ENCODE assay signal across 8 mouse cellular contexts in genomic region chr6:48601271-48602079, GRCm38 (mm10). TPM values are rescaled to one million over a fixed set of nuclear protein-coding genes. Genes with fewer than 3 reads are reported as not detected.
DNase-seq lines count a peak whose midpoint lies in the region; ATAC-seq and TF ChIP-seq lines count a peak whose summit lies in the region.

Gene Zfp775 (plus strand): TSS chr6:48602063.

- no peak for TF ChIP-seq CTCF in heart, postnatal 0 days (IDR thresholded peaks at IDR 0.05; ENCODE audit: low read depth)

- peak within 1 kb of the TSS; percentile 72 for H3K4me3 ChIP-seq in forebrain, embryonic 12.5 days (replicated peaks)
- H3K4me3 ChIP-seq in heart, postnatal 0 days (ENCODE audit: low read depth, low read length) = peak within 1 kb of the TSS; percentile 73
- peak within 1 kb of the TSS; percentile 70 for H3K4me3 ChIP-seq in liver, embryonic 15.5 days (replicated peaks)
- H3K4me3 ChIP-seq in neural tube, embryonic 11.5 days (ENCODE audit: low read depth, low read length) = peak within 1 kb of the TSS; percentile 55
- H3K4me3 ChIP-seq in stomach, embryonic 16.5 days (replicated peaks; ENCODE audit: low read length) = peak within 1 kb of the TSS; percentile 69

- peaks cover 15% of the 10 kb centered on the region for H3K9me3 ChIP-seq in forebrain, embryonic 12.5 days
- 0 out of 2 replicates have a peak, but pooled peaks cover 7% of the 10 kb centered on the region for H3K9me3 ChIP-seq in heart, postnatal 0 days (replicated peaks; ENCODE audit: control insufficient read depth, low read length)
- H3K9me3 ChIP-seq in liver, embryonic 15.5 days (replicated peaks) = no peaks in the 10 kb centered on the region
- H3K9me3 ChIP-seq in neural tube, embryonic 11.5 days (ENCODE audit: control insufficient read depth, low read length) = 0 out of 2 replicates have a peak, but pooled peaks cover 3% of the 10 kb centered on the region
- H3K9me3 ChIP-seq in stomach, embryonic 16.5 days (replicated peaks; ENCODE audit: control insufficient read depth, low read length) = peaks cover 16% of the 10 kb centered on the region

- H3K4me2 ChIP-seq in forebrain, embryonic 12.5 days = peak within 1 kb of the TSS; percentile 90
- H3K4me2 ChIP-seq in heart, postnatal 0 days (ENCODE audit: low read depth, low read length) = peak within 1 kb of the TSS; percentile 80
- peak within 1 kb of the TSS; percentile 90 for H3K4me2 ChIP-seq in liver, embryonic 15.5 days
- H3K4me2 ChIP-seq in neural tube, embryonic 11.5 days (ENCODE audit: low read depth) = peak within 1 kb of the TSS; percentile 92
- peak within 1 kb of the TSS; percentile 78 for H3K4me2 ChIP-seq in stomach, embryonic 16.5 days (ENCODE audit: low read depth, low read length)

- DNase-seq in c-Kit-positive CD71-positive TER-119-positive erythroid progenitor cells, embryonic 14.5 days (ENCODE audit: low spot score) = peak; percentile 84
- DNase-seq in heart, postnatal 0 days (ENCODE audit: low spot score) = peak; percentile 96
- peak; percentile 99 for DNase-seq in kidney, postnatal 36 days
- DNase-seq in neural tube, embryonic 11.5 days (ENCODE audit: low spot score) = peak; percentile 97

- H3K36me3 ChIP-seq in forebrain, embryonic 12.5 days (replicated peaks) = peaks cover 37% of the 10 kb centered on the region
- H3K36me3 ChIP-seq in heart, postnatal 0 days (replicated peaks; ENCODE audit: control insufficient read depth, insufficient read depth, low read length) = peaks cover 35% of the 10 kb centered on the region
- H3K36me3 ChIP-seq in liver, embryonic 15.5 days (replicated peaks) = peaks cover 16% of the 10 kb centered on the region
- H3K36me3 ChIP-seq in neural tube, embryonic 11.5 days (ENCODE audit: control insufficient read depth, insufficient read depth, low read length) = peaks cover 24% of the 10 kb centered on the region
- H3K36me3 ChIP-seq in stomach, embryonic 16.5 days (ENCODE audit: control insufficient read depth, insufficient read depth, low read length) = peaks cover 31% of the 10 kb centered on the region

- peak within 1 kb of the TSS; percentile 85 for H3K27ac ChIP-seq in forebrain, embryonic 12.5 days
- H3K27ac ChIP-seq in heart, postnatal 0 days (ENCODE audit: low read depth) = peak within 1 kb of the TSS; percentile 85
- H3K27ac ChIP-seq in liver, embryonic 15.5 days (replicated peaks) = peak within 1 kb of the TSS; percentile 80
- peak within 1 kb of the TSS; percentile 87 for H3K27ac ChIP-seq in neural tube, embryonic 11.5 days (ENCODE audit: low read depth, low read length)
- peak within 1 kb of the TSS; percentile 44 for H3K27ac ChIP-seq in stomach, embryonic 16.5 days (ENCODE audit: low read length)

- TF ChIP-seq EP300 in heart, postnatal 0 days (IDR thresholded peaks at IDR 0.05; ENCODE audit: low read depth) = peak; percentile 47; the same call in 1 of the 2 replicates

- ATAC-seq in CD4-positive, CD25-positive, alpha-beta regulatory T cell, adult 4 months = peak; percentile 97
- peak; percentile 99 for ATAC-seq in forebrain, embryonic 12.5 days (ENCODE audit: low FRiP score)
- peak; percentile 99 for ATAC-seq in heart, postnatal 0 days (ENCODE audit: insufficient read depth, low read depth)
- ATAC-seq in liver, embryonic 15.5 days (ENCODE audit: insufficient read depth) = peak; percentile 98
- peak; percentile 100 for ATAC-seq in neural tube, embryonic 11.5 days (ENCODE audit: insufficient read depth, low FRiP score, low TSS enrichment)
- peak; percentile 98 for ATAC-seq in stomach, embryonic 16.5 days (ENCODE audit: insufficient read depth, low FRiP score)

- H3K27me3 ChIP-seq in forebrain, embryonic 12.5 days = no peaks in the 10 kb centered on the region
- H3K27me3 ChIP-seq in heart, postnatal 0 days (ENCODE audit: control insufficient read depth, insufficient read depth, low read length) = no peaks in the 10 kb centered on the region
- no peaks in the 10 kb centered on the region for H3K27me3 ChIP-seq in liver, embryonic 15.5 days
- H3K27me3 ChIP-seq in neural tube, embryonic 11.5 days (ENCODE audit: control insufficient read depth, insufficient read depth, low read length) = no peaks in the 10 kb centered on the region
- H3K27me3 ChIP-seq in stomach, embryonic 16.5 days (ENCODE audit: control insufficient read depth, insufficient read depth, low read length) = no peaks in the 10 kb centered on the region

- 4% methylated on average over 42 of the region's 42 CpGs for WGBS in forebrain, embryonic 12.5 days
- WGBS in heart, postnatal 0 days = 5% methylated on average over 40 of the region's 42 CpGs
- WGBS in liver, embryonic 15.5 days (ENCODE audit: insufficient replicate concordance) = 5% methylated on average over 42 of the region's 42 CpGs
- WGBS in neural tube, embryonic 11.5 days = 5% methylated on average over 42 of the region's 42 CpGs
- 5% methylated on average over 42 of the region's 42 CpGs for WGBS in stomach, embryonic 16.5 days

- peak within 1 kb of the TSS; percentile 82 for H3K9ac ChIP-seq in forebrain, embryonic 12.5 days
- H3K9ac ChIP-seq in heart, postnatal 0 days (replicated peaks; ENCODE audit: low read depth, low read length) = peak within 1 kb of the TSS; percentile 69
- peak within 1 kb of the TSS; percentile 65 for H3K9ac ChIP-seq in liver, embryonic 15.5 days
- peak within 1 kb of the TSS; percentile 84 for H3K9ac ChIP-seq in neural tube, embryonic 11.5 days (ENCODE audit: low read length)
- peak within 1 kb of the TSS; percentile 80 for H3K9ac ChIP-seq in stomach, embryonic 16.5 days (ENCODE audit: low read length)

- peaks cover 18% of the 10 kb centered on the region for H3K4me1 ChIP-seq in forebrain, embryonic 12.5 days
- H3K4me1 ChIP-seq in heart, postnatal 0 days (ENCODE audit: control insufficient read depth, insufficient read depth) = peaks cover 7% of the 10 kb centered on the region
- H3K4me1 ChIP-seq in liver, embryonic 15.5 days (replicated peaks) = peaks cover 33% of the 10 kb centered on the region
- H3K4me1 ChIP-seq in neural tube, embryonic 11.5 days (ENCODE audit: control insufficient read depth, insufficient read depth, low read length) = 0 out of 2 replicates have a peak, but pooled peaks cover 3% of the 10 kb centered on the region
- H3K4me1 ChIP-seq in stomach, embryonic 16.5 days (ENCODE audit: control insufficient read depth, insufficient read depth, low read length) = peaks cover 6% of the 10 kb centered on the region; the same call in 1 of the 2 replicates

RNA-seq across cellular contexts. Expression of gene Zfp775, which starts in this region (rescaled TPM):
- 10 to 100 TPM in 1 of 2 experiments, 1 to 10 TPM in 1; 5.8 to 10.0 TPM for polyA plus RNA-seq in CD4-positive, CD25-positive, alpha-beta regulatory T cell, adult 4 months (2017; shearing (Covaris generic))
- polyA plus RNA-seq in forebrain, embryonic 12.5 days (2016; fragmentation: Nextera tagmentation; extraction: Ambion mirVana) = 13.4 and 14.9 TPM in 2 replicates
- total RNA-seq in heart, postnatal 0 days (2014; rRNA removed; ENCODE audit: low replicate concordance) = 4.0 and 5.1 TPM in 2 replicates
- 5.7 and 7.6 TPM in 2 replicates for polyA plus RNA-seq in heart, postnatal 0 days (2015; fragmentation: Nextera tagmentation; extraction: Ambion mirVana)
- polyA plus RNA-seq in liver, embryonic 15.5 days (2015; fragmentation: Nextera tagmentation; extraction: Ambion mirVana) = 1.7 and 1.9 TPM in 2 replicates
- 9.3 and 11.0 TPM in 2 replicates for polyA plus RNA-seq in neural tube, embryonic 11.5 days (2014; fragmentation: Nextera tagmentation; extraction: Ambion mirVana)
- 5.2 and 5.9 TPM in 2 replicates for polyA plus RNA-seq in stomach, embryonic 16.5 days (2015; fragmentation: Nextera tagmentation; extraction: Ambion mirVana)

Comparison
In these comparisons a context has a peak if more than half of its experiments do, and no peak if none do; other contexts are left out.
1. Peak in every context shown above with its lines: DNase-seq, ATAC-seq, H3K4me3 ChIP-seq and H3K27ac ChIP-seq.